Mouse (Mus musculus) stomach, postnatal 0 days (tissue): Measurements from ENCODE around the gene Srbd1.

Source experiments
- CTCF ChIP-seq: IDR thresholded peaks from 2 replicates; pipeline ENCODE4 v1.5.1; 2016; ENCODE audit warnings: antibody characterized with exemption, low read depth, mild to moderate bottlenecking, moderate library complexity
- EP300 ChIP-seq: optimal IDR thresholded peaks from 2 replicates; pipeline ENCODE3; 2016; ENCODE audit warnings: antibody characterized with exemption

DNA sequence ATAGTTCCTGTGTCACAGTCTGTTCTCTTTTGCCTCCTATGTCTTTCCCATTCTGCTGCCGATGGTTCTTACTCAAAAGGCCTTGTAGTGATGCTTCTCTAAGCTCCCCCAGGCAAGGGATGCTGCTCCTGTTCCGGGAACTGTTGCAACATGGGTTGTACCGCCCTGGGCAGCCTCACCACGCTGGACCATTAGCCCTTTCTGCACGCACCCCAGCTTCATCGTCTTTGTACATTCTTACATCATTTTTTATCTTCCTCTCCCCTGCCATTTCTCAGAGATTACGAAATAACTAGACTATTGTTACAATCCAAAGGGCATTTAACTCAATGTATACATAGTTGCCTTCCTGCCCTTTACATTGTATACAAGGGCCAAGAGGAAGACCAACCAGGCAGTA is 19.4 kb upstream of the Srbd1 start:
- TF ChIP-seq CTCF = no peak
- TF ChIP-seq EP300 = no peak
